Comparison of ENCODE assay signal across 18 mouse cellular contexts in genomic region chr17:70626396-70626795, GRCm38 (mm10).
"Had no signal": no experiment of that assay in that cellular context is flagged by ENCODE, and none has a peak within 500 bp of the region (broad histone marks: within the 10 kb centered on the region; RNA-seq: fewer than 3 reads in every experiment).

No protein-coding gene starts in this region.

- H3K4me3 ChIP-seq: midbrain, embryonic 10.5 days; midbrain, embryonic 13.5 days; midbrain, embryonic 15.5 days; myocyte; neural tube, embryonic 13.5 days; neural tube, embryonic 15.5 days had no signal

- H3K27ac ChIP-seq: midbrain, embryonic 10.5 days; midbrain, embryonic 13.5 days; midbrain, embryonic 15.5 days; neural tube, embryonic 13.5 days; neural tube, embryonic 15.5 days had no signal

- DNase-seq: lung, adult 18-20 months; lung, embryonic 14.5 days; lung, postnatal 10 days; lung, postnatal 4 days; retina, postnatal 1 day; right cerebral cortex, adult 18-20 months; right cerebral cortex, postnatal 25 days; right cerebral cortex, postnatal 4 days; spleen, adult 18-20 months; thymus, adult 18-20 months; thymus, postnatal 14 days; thymus, postnatal 36 days had no signal
